Mouse (Mus musculus): ENCODE measurements around the gene Tet3. TPM values are rescaled to one million over a fixed set of nuclear protein-coding genes. Genes with fewer than 3 reads are reported as not detected.
A peak's percentile ranks its signal among the peaks of the same experiment; 100 is the strongest.

Gene Tet3
- polyA plus RNA-seq, 1 experiment, result 7.4 TPM

- TF ChIP-seq CTCF (IDR thresholded peaks at IDR 0.05; ENCODE audit: low read depth, low read length) (no peak), EP300 (IDR thresholded peaks at IDR 0.05; ENCODE audit: insufficient read depth, low read depth, low read length) (no peak), POLR2A (IDR thresholded peaks at IDR 0.05; ENCODE audit: insufficient read depth, low read length) (no peak)
- no peak overlapping the region for H3K9ac ChIP-seq (ENCODE audit: low read depth, poor library complexity, severe bottlenecking)
- H3K9me3 ChIP-seq (replicated peaks; ENCODE audit: control insufficient read depth, insufficient read depth, low read length, poor library complexity, severe bottlenecking), result no peaks in the 10 kb centered on the region
- H3K27ac ChIP-seq (ENCODE audit: insufficient read depth, low read length), result no peak overlapping the region
- no peaks in the 10 kb centered on the region for H3K36me3 ChIP-seq (ENCODE audit: control insufficient read depth, insufficient read depth, low read length, poor library complexity, severe bottlenecking)
- no peaks in the 10 kb centered on the region for H3K27me3 ChIP-seq (ENCODE audit: control insufficient read depth, insufficient read depth, low read length, poor library complexity, severe bottlenecking)
- no peak overlapping the region for H3K4me3 ChIP-seq (ENCODE audit: low read depth, low read length)
- H3K4me1 ChIP-seq (ENCODE audit: control insufficient read depth, insufficient read depth, low read length), result no peaks in the 10 kb centered on the region
Measured at GRCm38 (mm10) chr6:83502656-83503055, 43.8 kb upstream of the Tet3 start.

DNA sequence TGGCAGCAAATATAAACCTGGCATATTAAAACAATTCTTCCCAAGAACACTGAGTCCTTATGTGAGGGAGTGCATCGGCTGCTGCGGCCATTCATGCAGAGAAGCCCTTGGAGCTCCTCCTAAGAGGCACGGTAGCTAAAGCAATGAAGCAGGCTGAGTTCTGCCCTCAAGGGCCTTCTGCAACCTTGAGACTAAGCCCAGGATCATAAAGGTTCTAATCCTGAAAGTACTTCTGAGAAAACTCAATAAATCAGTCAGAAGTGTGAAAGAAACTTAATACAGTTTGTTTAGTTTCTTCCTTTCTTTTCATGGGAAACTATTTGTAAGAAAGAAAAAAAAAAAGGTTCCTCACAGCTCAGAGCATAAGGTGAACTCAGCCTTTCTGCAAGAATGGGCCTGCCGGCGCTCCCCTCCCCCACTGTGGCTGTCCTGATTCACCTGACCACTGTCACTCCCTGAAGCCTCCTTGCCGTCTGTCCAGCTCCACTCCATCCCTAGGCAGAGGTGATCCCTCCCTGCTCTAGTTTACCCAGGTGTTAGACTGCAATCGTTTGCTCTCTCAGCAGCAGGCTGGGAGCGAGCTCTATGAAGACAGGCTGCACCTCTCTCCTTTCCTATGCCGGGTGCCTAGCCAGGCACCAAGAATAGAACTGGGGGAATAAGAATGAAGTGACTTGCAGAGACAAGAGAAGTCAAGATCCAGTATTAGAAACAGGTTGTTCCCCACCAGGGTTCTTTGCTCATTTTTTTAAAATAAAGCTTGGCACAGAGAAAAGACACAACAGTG lies 42.8 kb upstream of the Tet3 start:
- Histone ChIP-seq H3K9me3 (replicated peaks; ENCODE audit: control insufficient read depth, insufficient read depth, low read length, poor library complexity, severe bottlenecking) (no peaks in the 10 kb centered on the region), H3K27me3 (ENCODE audit: control insufficient read depth, insufficient read depth, low read length, poor library complexity, severe bottlenecking) (no peaks in the 10 kb centered on the region), H3K4me1 (ENCODE audit: control insufficient read depth, insufficient read depth, low read length) (no peaks in the 10 kb centered on the region), H3K4me3 (ENCODE audit: low read depth, low read length) (no peak overlapping the region), H3K36me3 (ENCODE audit: control insufficient read depth, insufficient read depth, low read length, poor library complexity, severe bottlenecking) (no peaks in the 10 kb centered on the region), H3K9ac (ENCODE audit: low read depth, poor library complexity, severe bottlenecking) (no peak overlapping the region), H3K27ac (ENCODE audit: insufficient read depth, low read length) (no peak overlapping the region)
- TF ChIP-seq POLR2A (IDR thresholded peaks at IDR 0.05; ENCODE audit: insufficient read depth, low read length) (no peak), EP300 (IDR thresholded peaks at IDR 0.05; ENCODE audit: insufficient read depth, low read depth, low read length) (0 out of 2 replicates have a peak, but pooled peaks have one; percentile 45)

DNA sequence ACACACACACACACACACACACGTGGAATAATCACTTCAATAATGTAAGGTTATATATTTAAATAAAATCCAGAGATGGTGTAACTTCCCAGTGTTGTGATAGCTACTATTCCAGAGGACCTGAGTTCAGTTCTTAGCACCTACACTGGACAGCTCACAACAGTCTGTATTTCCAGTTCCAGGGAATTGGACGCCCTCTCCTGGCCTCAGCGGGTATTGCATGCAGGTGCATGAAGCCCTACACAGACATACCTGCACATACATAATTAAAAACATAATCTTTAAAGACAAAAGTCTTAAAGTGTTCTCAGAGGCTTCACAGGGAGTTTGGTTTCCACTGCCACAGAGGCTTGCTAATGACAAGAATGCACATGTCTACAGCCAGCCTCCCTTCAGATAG lies 41.6 kb upstream of the Tet3 start:
- Histone ChIP-seq H3K9ac (ENCODE audit: low read depth, poor library complexity, severe bottlenecking) (no peak overlapping the region), H3K4me3 (ENCODE audit: low read depth, low read length) (no peak overlapping the region), H3K4me1 (ENCODE audit: control insufficient read depth, insufficient read depth, low read length) (no peaks in the 10 kb centered on the region), H3K27ac (ENCODE audit: insufficient read depth, low read length) (no peak overlapping the region), H3K9me3 (replicated peaks; ENCODE audit: control insufficient read depth, insufficient read depth, low read length, poor library complexity, severe bottlenecking) (no peaks in the 10 kb centered on the region), H3K36me3 (ENCODE audit: control insufficient read depth, insufficient read depth, low read length, poor library complexity, severe bottlenecking) (no peaks in the 10 kb centered on the region), H3K27me3 (ENCODE audit: control insufficient read depth, insufficient read depth, low read length, poor library complexity, severe bottlenecking) (no peaks in the 10 kb centered on the region)
- TF ChIP-seq CTCF (IDR thresholded peaks at IDR 0.05; ENCODE audit: low read depth, low read length) (peak; percentile 55), POLR2A (IDR thresholded peaks at IDR 0.05; ENCODE audit: insufficient read depth, low read length) (no peak)

GRCm38 (mm10) chr6:83499078-83499477 lies 40.2 kb upstream of the Tet3 start:
- no peak overlapping the region for H3K4me3 ChIP-seq (ENCODE audit: low read depth, low read length)
- H3K9ac ChIP-seq (ENCODE audit: low read depth, poor library complexity, severe bottlenecking), result no peak overlapping the region
- no peaks in the 10 kb centered on the region for H3K27me3 ChIP-seq (ENCODE audit: control insufficient read depth, insufficient read depth, low read length, poor library complexity, severe bottlenecking)
- TF ChIP-seq CTCF (IDR thresholded peaks at IDR 0.05; ENCODE audit: low read depth, low read length), result no peak
- TF ChIP-seq POLR2A (IDR thresholded peaks at IDR 0.05; ENCODE audit: insufficient read depth, low read length), result no peak
- TF ChIP-seq EP300 (IDR thresholded peaks at IDR 0.05; ENCODE audit: insufficient read depth, low read depth, low read length), result no peak
- H3K9me3 ChIP-seq (replicated peaks; ENCODE audit: control insufficient read depth, insufficient read depth, low read length, poor library complexity, severe bottlenecking), result no peaks in the 10 kb centered on the region
- no peak overlapping the region for H3K27ac ChIP-seq (ENCODE audit: insufficient read depth, low read length)
- peaks cover under 1% of the 10 kb centered on the region; the same call in 1 of the 2 replicates for H3K36me3 ChIP-seq (ENCODE audit: control insufficient read depth, insufficient read depth, low read length, poor library complexity, severe bottlenecking)
- no peaks in the 10 kb centered on the region for H3K4me1 ChIP-seq (ENCODE audit: control insufficient read depth, insufficient read depth, low read length)

DNA sequence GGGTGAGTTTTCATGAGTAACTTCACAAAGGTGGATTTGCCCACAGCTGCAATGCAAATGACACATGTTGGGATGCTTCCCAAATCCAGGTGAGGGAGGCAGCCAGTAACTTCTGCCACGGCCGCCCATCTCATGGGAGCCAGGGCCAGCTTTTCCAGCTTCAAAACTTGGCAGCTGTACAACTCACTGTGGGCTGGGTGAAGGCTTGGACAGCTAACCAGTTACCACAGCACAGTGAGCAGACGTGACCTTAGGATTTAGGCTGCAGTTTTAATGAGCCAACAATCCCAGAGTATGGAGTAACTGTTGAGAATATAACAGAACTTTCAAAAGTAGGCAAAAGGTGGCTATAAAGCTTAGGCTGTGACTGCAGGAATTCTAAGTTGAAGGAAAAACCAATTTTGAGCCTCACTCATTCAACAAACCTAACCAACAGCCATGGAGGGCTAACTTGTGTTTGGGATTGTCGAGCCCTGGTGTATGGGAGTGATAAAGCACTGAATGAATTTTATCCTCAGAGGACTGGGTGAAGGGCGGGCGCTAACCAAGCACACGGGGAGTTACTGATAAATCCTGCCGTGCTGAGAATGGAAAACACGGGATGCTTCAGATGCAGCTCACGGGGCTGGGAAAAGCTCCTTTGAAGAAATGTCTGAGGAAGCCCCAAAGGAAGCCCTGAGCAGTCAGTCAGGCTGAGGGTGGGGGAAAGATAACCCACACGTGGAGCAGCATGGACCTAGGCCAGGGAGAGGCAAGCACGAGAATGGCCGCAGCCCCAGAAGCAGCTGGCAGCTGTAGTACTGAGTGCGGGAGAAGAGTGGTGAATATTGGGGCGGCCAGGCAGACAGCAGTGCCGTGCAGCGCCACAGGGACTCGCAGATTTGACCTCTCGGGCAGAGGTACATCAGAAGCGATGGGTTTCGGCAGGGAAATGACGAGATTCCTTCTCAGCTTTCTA lies 38.1 kb upstream of the Tet3 start:
- TF ChIP-seq EP300 (IDR thresholded peaks at IDR 0.05; ENCODE audit: insufficient read depth, low read depth, low read length), result no peak
- no peak for TF ChIP-seq CTCF (IDR thresholded peaks at IDR 0.05; ENCODE audit: low read depth, low read length)
- no peak for TF ChIP-seq POLR2A (IDR thresholded peaks at IDR 0.05; ENCODE audit: insufficient read depth, low read length)
- Histone ChIP-seq H3K9ac (ENCODE audit: low read depth, poor library complexity, severe bottlenecking) (no peak overlapping the region), H3K9me3 (replicated peaks; ENCODE audit: control insufficient read depth, insufficient read depth, low read length, poor library complexity, severe bottlenecking) (no peaks in the 10 kb centered on the region), H3K27ac (ENCODE audit: insufficient read depth, low read length) (no peak overlapping the region), H3K27me3 (ENCODE audit: control insufficient read depth, insufficient read depth, low read length, poor library complexity, severe bottlenecking) (no peaks in the 10 kb centered on the region), H3K4me1 (ENCODE audit: control insufficient read depth, insufficient read depth, low read length) (no peaks in the 10 kb centered on the region), H3K4me3 (ENCODE audit: low read depth, low read length) (no peak overlapping the region), H3K36me3 (ENCODE audit: control insufficient read depth, insufficient read depth, low read length, poor library complexity, severe bottlenecking) (peaks cover 7% of the 10 kb centered on the region; the same call in 1 of the 2 replicates)

Measured in ES-Bruce4 (cell line).